Mouse (Mus musculus): ENCODE measurements at regions not wholly inside any gene's neighbourhood (a gene's known extent, or its start where the extent isn't known, plus 50 kb on each side); places are given as distances from the start of the nearest gene placed in this dataset.

GRCm38 (mm10) chr4:131203721-131204120 is 259.5 kb downstream of the Matn1 start:
- no peaks in the 10 kb centered on the region for H3K36me3 ChIP-seq
- WGBS, result 87% methylated on average over 12 of the region's 12 CpGs
- H3K4me1 ChIP-seq, result peaks cover 3% of the 10 kb centered on the region; the same call in 1 of the 2 replicates
- ATAC-seq (ENCODE audit: insufficient number of reproducible peaks, insufficient read depth, low FRiP score, low TSS enrichment), result no peak
- no peaks in the 10 kb centered on the region for H3K9me3 ChIP-seq
- no peak overlapping the region for H3K4me3 ChIP-seq
- H3K27ac ChIP-seq, result no peak overlapping the region
- H3K27me3 ChIP-seq, result no peaks in the 10 kb centered on the region
- no peak overlapping the region for H3K4me2 ChIP-seq (replicated peaks)
- H3K9ac ChIP-seq, result no peak overlapping the region

GRCm38 (mm10) chr4:131204722-131205121 is 260.5 kb downstream of the Matn1 start:
- WGBS, result 89% methylated on average over 3 of the region's 3 CpGs
- no peak for ATAC-seq (ENCODE audit: insufficient number of reproducible peaks, insufficient read depth, low FRiP score, low TSS enrichment)
- H3K4me2 ChIP-seq (replicated peaks), result no peak overlapping the region
- H3K36me3 ChIP-seq, result no peaks in the 10 kb centered on the region
- H3K9ac ChIP-seq, result no peak overlapping the region
- no peak overlapping the region for H3K27ac ChIP-seq
- H3K27me3 ChIP-seq, result no peaks in the 10 kb centered on the region
- H3K4me3 ChIP-seq, result no peak overlapping the region
- peaks cover 3% of the 10 kb centered on the region; the same call in 1 of the 2 replicates for H3K4me1 ChIP-seq
- no peaks in the 10 kb centered on the region for H3K9me3 ChIP-seq

GRCm38 (mm10) chr4:131205127-131205526 is 260.9 kb downstream of the Matn1 start:
- no peaks in the 10 kb centered on the region for H3K27me3 ChIP-seq
- no peak overlapping the region for H3K4me3 ChIP-seq
- H3K27ac ChIP-seq, result no peak overlapping the region
- no peak overlapping the region for H3K4me2 ChIP-seq (replicated peaks)
- peaks cover 3% of the 10 kb centered on the region; the same call in 1 of the 2 replicates for H3K4me1 ChIP-seq
- WGBS, result 68% methylated on average over 2 of the region's 2 CpGs
- no peaks in the 10 kb centered on the region for H3K9me3 ChIP-seq
- no peak for ATAC-seq (ENCODE audit: insufficient number of reproducible peaks, insufficient read depth, low FRiP score, low TSS enrichment)
- no peaks in the 10 kb centered on the region for H3K36me3 ChIP-seq
- no peak overlapping the region for H3K9ac ChIP-seq

- 62% methylated on average over 4 of the region's 4 CpGs for whole genome bisulfite sequencing
These were observed 261.5 kb downstream of the Matn1 start for GRCm38 (mm10) chr4:131205685-131206084.

GRCm38 (mm10) chr4:131206181-131206885 is 262.1 kb downstream of the Matn1 start:
- Histone ChIP-seq H3K27me3 (no peaks in the 10 kb centered on the region), H3K27ac (peak overlapping the region; percentile 60; the same call in 1 of the 2 replicates), H3K4me1 (peaks cover 3% of the 10 kb centered on the region; the same call in 1 of the 2 replicates), H3K4me3 (no peak overlapping the region), H3K9ac (no peak overlapping the region), H3K9me3 (0 out of 2 replicates have a peak, but pooled peaks cover 6% of the 10 kb centered on the region), H3K36me3 (no peaks in the 10 kb centered on the region), H3K4me2 (replicated peaks) (no peak overlapping the region; the same call in 1 of the 2 replicates)
- 80% methylated on average over 8 of the region's 8 CpGs for WGBS
- ATAC-seq (ENCODE audit: insufficient number of reproducible peaks, insufficient read depth, low FRiP score, low TSS enrichment), result no peak

More at GRCm38 (mm10) chr4:131205685-131206084, 261.5 kb downstream of the Matn1 start:
- no peaks in the 10 kb centered on the region for H3K36me3 ChIP-seq
- ATAC-seq (ENCODE audit: insufficient number of reproducible peaks, insufficient read depth, low FRiP score, low TSS enrichment), result no peak
- no peaks in the 10 kb centered on the region for H3K27me3 ChIP-seq
- H3K4me1 ChIP-seq, result peaks cover 3% of the 10 kb centered on the region; the same call in 1 of the 2 replicates
- H3K9ac ChIP-seq, result no peak overlapping the region
- 0 out of 2 replicates have a peak, but pooled peaks cover 1% of the 10 kb centered on the region for H3K9me3 ChIP-seq
- H3K4me2 ChIP-seq (replicated peaks), result no peak overlapping the region
- 0 out of 2 replicates have a peak overlapping the region, but pooled peaks have one; percentile 60 for H3K27ac ChIP-seq
- no peak overlapping the region for H3K4me3 ChIP-seq

GRCm38 (mm10) chr4:131206886-131207200 is 262.7 kb downstream of the Matn1 start:
- Histone ChIP-seq H3K27me3 (no peaks in the 10 kb centered on the region), H3K4me3 (no peak overlapping the region), H3K4me1 (peaks cover 3% of the 10 kb centered on the region; the same call in 1 of the 2 replicates), H3K36me3 (no peaks in the 10 kb centered on the region), H3K4me2 (replicated peaks) (no peak overlapping the region; the same call in 1 of the 2 replicates), H3K9me3 (0 out of 2 replicates have a peak, but pooled peaks cover 6% of the 10 kb centered on the region), H3K9ac (no peak overlapping the region), H3K27ac (no peak overlapping the region)
- 47% methylated on average over 4 of the region's 4 CpGs for WGBS
- no peak for ATAC-seq (ENCODE audit: insufficient number of reproducible peaks, insufficient read depth, low FRiP score, low TSS enrichment)

GRCm38 (mm10) chr4:131207249-131207648 is 263.1 kb downstream of the Matn1 start:
- ATAC-seq (ENCODE audit: insufficient number of reproducible peaks, insufficient read depth, low FRiP score, low TSS enrichment), result no peak
- 0 out of 2 replicates have a peak, but pooled peaks cover 6% of the 10 kb centered on the region for H3K9me3 ChIP-seq
- no peak overlapping the region for H3K9ac ChIP-seq
- no peaks in the 10 kb centered on the region for H3K36me3 ChIP-seq
- H3K27me3 ChIP-seq, result no peaks in the 10 kb centered on the region
- H3K27ac ChIP-seq, result no peak overlapping the region
- peaks cover 3% of the 10 kb centered on the region; the same call in 1 of the 2 replicates for H3K4me1 ChIP-seq
- H3K4me3 ChIP-seq, result no peak overlapping the region
- no peak overlapping the region for H3K4me2 ChIP-seq (replicated peaks)
- WGBS, result 57% methylated on average over 2 of the region's 2 CpGs

- H3K4me2 ChIP-seq (replicated peaks), result no peak overlapping the region
- H3K9me3 ChIP-seq, result 0 out of 2 replicates have a peak, but pooled peaks cover 6% of the 10 kb centered on the region
- no peaks in the 10 kb centered on the region for H3K36me3 ChIP-seq
- H3K4me1 ChIP-seq, result peaks cover 3% of the 10 kb centered on the region; the same call in 1 of the 2 replicates
- H3K9ac ChIP-seq, result no peak overlapping the region
- H3K27me3 ChIP-seq, result no peaks in the 10 kb centered on the region
- no peak overlapping the region for H3K4me3 ChIP-seq
- WGBS, result 75% methylated on average over 9 of the region's 9 CpGs
- ATAC-seq (ENCODE audit: insufficient number of reproducible peaks, insufficient read depth, low FRiP score, low TSS enrichment), result no peak
- H3K27ac ChIP-seq, result no peak overlapping the region
These were observed 264.0 kb downstream of the Matn1 start for GRCm38 (mm10) chr4:131208166-131208565.

GRCm38 (mm10) chr4:131208637-131209036 is 264.5 kb downstream of the Matn1 start:
- H3K27ac ChIP-seq, result no peak overlapping the region
- peaks cover 3% of the 10 kb centered on the region; the same call in 1 of the 2 replicates for H3K4me1 ChIP-seq
- no peak for ATAC-seq (ENCODE audit: insufficient number of reproducible peaks, insufficient read depth, low FRiP score, low TSS enrichment)
- no peak overlapping the region for H3K9ac ChIP-seq
- H3K4me3 ChIP-seq, result no peak overlapping the region
- no peaks in the 10 kb centered on the region for H3K36me3 ChIP-seq
- no peak overlapping the region for H3K4me2 ChIP-seq (replicated peaks)
- WGBS, result 84% methylated on average over 6 of the region's 6 CpGs
- H3K27me3 ChIP-seq, result no peaks in the 10 kb centered on the region
- H3K9me3 ChIP-seq, result 0 out of 2 replicates have a peak, but pooled peaks cover 6% of the 10 kb centered on the region

GRCm38 (mm10) chr4:131212711-131213110 is 268.5 kb downstream of the Matn1 start:
- 64% methylated on average over 3 of the region's 4 CpGs for WGBS
- no peak for ATAC-seq (ENCODE audit: insufficient number of reproducible peaks, insufficient read depth, low FRiP score, low TSS enrichment)
- H3K4me1 ChIP-seq, result peaks cover 4% of the 10 kb centered on the region
- no peak overlapping the region for H3K4me3 ChIP-seq
- 0 out of 2 replicates have a peak, but pooled peaks cover 6% of the 10 kb centered on the region for H3K9me3 ChIP-seq
- H3K27ac ChIP-seq, result no peak overlapping the region
- no peaks in the 10 kb centered on the region for H3K36me3 ChIP-seq
- H3K27me3 ChIP-seq, result no peaks in the 10 kb centered on the region
- H3K4me2 ChIP-seq (replicated peaks), result no peak overlapping the region
- H3K9ac ChIP-seq, result no peak overlapping the region

- Histone ChIP-seq H3K9ac (no peak overlapping the region), H3K4me2 (replicated peaks) (no peak overlapping the region), H3K27me3 (no peaks in the 10 kb centered on the region), H3K4me1 (peaks cover 10% of the 10 kb centered on the region), H3K4me3 (no peak overlapping the region), H3K9me3 (0 out of 2 replicates have a peak, but pooled peaks cover 5% of the 10 kb centered on the region), H3K36me3 (no peaks in the 10 kb centered on the region), H3K27ac (no peak overlapping the region)
- ATAC-seq (ENCODE audit: insufficient number of reproducible peaks, insufficient read depth, low FRiP score, low TSS enrichment), result no peak
- 67% methylated on average over 11 of the region's 11 CpGs for whole genome bisulfite sequencing
These were observed 271.5 kb downstream of the Matn1 start for GRCm38 (mm10) chr4:131215682-131216081.

- WGBS, result 82% methylated on average over 3 of the region's 3 CpGs
- peaks cover 10% of the 10 kb centered on the region for H3K4me1 ChIP-seq
These were observed 272.2 kb downstream of the Matn1 start for GRCm38 (mm10) chr4:131216361-131216760.

More at GRCm38 (mm10) chr4:131216361-131216760, 272.2 kb downstream of the Matn1 start:
- H3K9me3 ChIP-seq, result no peaks in the 10 kb centered on the region
- no peak for ATAC-seq (ENCODE audit: insufficient number of reproducible peaks, insufficient read depth, low FRiP score, low TSS enrichment)
- no peak overlapping the region for H3K27ac ChIP-seq
- no peak overlapping the region for H3K4me2 ChIP-seq (replicated peaks)
- H3K4me3 ChIP-seq, result no peak overlapping the region
- H3K36me3 ChIP-seq, result no peaks in the 10 kb centered on the region
- no peaks in the 10 kb centered on the region for H3K27me3 ChIP-seq
- H3K9ac ChIP-seq, result no peak overlapping the region
